Mouse (Mus musculus) embryonic fibroblast, embryonic 13.5 days (primary cell): ENCODE measurements around the gene Ccdc24. TPM values are rescaled to one million over a fixed set of nuclear protein-coding genes. Genes with fewer than 3 reads are reported as not detected.

ENCODE experiments used
- H3K27ac ChIP-seq: 2 replicates; pipeline ENCODE4 v1.5.1; 2012; ENCODE audit warnings: low read length, control low read depth, inconsistent platforms; ENCODE audit not compliant: insufficient read depth
- H3K4me1 ChIP-seq: 2 replicates; pipeline ENCODE4 v1.6.1; 2011; ENCODE audit warnings: low read length; ENCODE audit not compliant: control insufficient read depth, insufficient read depth
- H3K4me3 ChIP-seq: 2 replicates; pipeline ENCODE4 v1.5.1; 2011; ENCODE audit warnings: mild to moderate bottlenecking, control low read depth, low read length; ENCODE audit not compliant: insufficient read depth
- CTCF ChIP-seq: IDR thresholded peaks from 2 replicates; pipeline ENCODE4 v1.5.1; 2011; ENCODE audit warnings: mild to moderate bottlenecking, control low read depth, low read length, moderate library complexity, borderline replicate concordance; ENCODE audit not compliant: insufficient read depth
- POLR2A ChIP-seq: IDR thresholded peaks from 2 replicates; pipeline ENCODE4 v1.6.1; 2011; ENCODE audit warnings: low read depth, mild to moderate bottlenecking, control low read depth, low read length, moderate library complexity
- polyA plus RNA-seq: library from polyadenylated mRNA; stranded (reverse); fragments of >200 nt; gene quantifications from 2 replicates; pipeline ENCODE4 v1.2.4, GENCODE M21; 2011; ENCODE audit warnings: low read depth; ENCODE audit not compliant: missing spikeins, insufficient read length

Ccdc24 gene
- polyA plus RNA-seq, 1 experiment, result 2.5 TPM

GRCm38 (mm10) chr4:117834845-117835530, 37.4 kb downstream of the Ccdc24 start:
- Histone ChIP-seq H3K27ac (peak overlapping the region; percentile 42), H3K4me3 (peak overlapping the region; percentile 78), H3K4me1 (peaks cover 3% of the 10 kb centered on the region)
- TF ChIP-seq CTCF (no peak), POLR2A (peak; percentile 62)

GRCm38 (mm10) chr4:117834457-117834844, 37.9 kb downstream of the Ccdc24 start, which contains the start of gene Slc6a9:
Gene Slc6a9 (plus strand): TSS chr4:117834506.
- Histone ChIP-seq H3K4me1 (peaks cover 3% of the 10 kb centered on the region), H3K27ac (peak within 1 kb of the TSS; percentile 42), H3K4me3 (peak within 1 kb of the TSS; percentile 78)
- TF ChIP-seq POLR2A, result no peak
- TF ChIP-seq CTCF, result no peak

GRCm38 (mm10) chr4:117831920-117832691, 40.3 kb downstream of the Ccdc24 start:
- Histone ChIP-seq H3K4me1 (peaks cover 3% of the 10 kb centered on the region), H3K4me3 (no peak overlapping the region), H3K27ac (no peak overlapping the region)
- TF ChIP-seq POLR2A, result no peak
- TF ChIP-seq CTCF, result no peak

- Histone ChIP-seq H3K4me1 (peaks cover 3% of the 10 kb centered on the region), H3K4me3 (no peak overlapping the region), H3K27ac (no peak overlapping the region)
- TF ChIP-seq POLR2A (no peak), CTCF (no peak)
These were observed 40.9 kb downstream of the Ccdc24 start for GRCm38 (mm10) chr4:117831499-117831898.

- H3K4me3 ChIP-seq, result no peak overlapping the region
- peaks cover 3% of the 10 kb centered on the region for H3K4me1 ChIP-seq
- no peak for TF ChIP-seq POLR2A
- H3K27ac ChIP-seq, result no peak overlapping the region
These were observed 41.6 kb downstream of the Ccdc24 start for GRCm38 (mm10) chr4:117830801-117831200.

- Histone ChIP-seq H3K4me3 (no peak overlapping the region), H3K27ac (no peak overlapping the region), H3K4me1 (peaks cover 3% of the 10 kb centered on the region)
- no peak for TF ChIP-seq CTCF
- no peak for TF ChIP-seq POLR2A
These were observed 42.2 kb downstream of the Ccdc24 start for GRCm38 (mm10) chr4:117830124-117830551.

GRCm38 (mm10) chr4:117829260-117830123, 42.9 kb downstream of the Ccdc24 start:
- H3K4me3 ChIP-seq, result no peak overlapping the region
- H3K4me1 ChIP-seq, result peaks cover 3% of the 10 kb centered on the region
- H3K27ac ChIP-seq, result no peak overlapping the region
- TF ChIP-seq CTCF (peak; percentile 93), POLR2A (no peak)

- peaks cover 3% of the 10 kb centered on the region for H3K4me1 ChIP-seq
- H3K4me3 ChIP-seq, result no peak overlapping the region
- TF ChIP-seq CTCF (no peak), POLR2A (no peak)
- H3K27ac ChIP-seq, result no peak overlapping the region
These were observed 43.7 kb downstream of the Ccdc24 start for GRCm38 (mm10) chr4:117828572-117829145.

GRCm38 (mm10) chr4:117818032-117818431, 54.3 kb downstream of the Ccdc24 start:
- no peak overlapping the region for H3K27ac ChIP-seq
- H3K4me3 ChIP-seq, result no peak overlapping the region
- TF ChIP-seq POLR2A (no peak), CTCF (no peak)
- no peaks in the 10 kb centered on the region for H3K4me1 ChIP-seq
